ENCODE assay signal across 12 mouse cellular contexts in the genomic region with DNA sequence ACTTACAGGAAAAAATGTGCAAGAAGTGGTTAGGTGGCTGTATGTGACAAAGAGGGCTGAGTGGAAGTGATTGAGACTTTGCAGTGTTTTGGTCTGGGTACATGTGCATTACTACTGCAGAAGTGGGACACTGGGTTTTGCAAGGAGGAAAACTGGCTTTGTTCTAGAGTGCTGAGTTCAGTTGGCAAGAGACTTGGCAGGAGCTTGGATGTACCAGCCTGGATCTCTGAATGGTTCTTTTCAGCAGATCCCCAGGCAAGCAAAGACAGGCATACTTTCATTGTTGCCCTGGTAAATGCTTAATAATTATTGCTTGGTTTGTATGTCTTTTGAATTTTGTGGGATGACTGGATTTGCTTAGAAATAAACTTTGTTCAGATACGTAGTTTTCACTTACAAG.
A peak's percentile ranks its signal among the peaks of the same experiment; 100 is the strongest.
DNase-seq lines count a peak whose midpoint lies in the region; ATAC-seq lines count a peak whose summit lies in the region.
"Had no signal": no experiment of that assay in that cellular context is flagged by ENCODE, and none has a peak within 500 bp of the region (broad histone marks: within the 10 kb centered on the region; RNA-seq: fewer than 3 reads in every experiment).

No protein-coding gene starts in this region.

- peaks cover 34% of the 10 kb centered on the region for H3K4me1 ChIP-seq in heart, embryonic 16.5 days (ENCODE audit: control insufficient read depth, insufficient read depth, low read length)
- peaks cover 16% of the 10 kb centered on the region for H3K4me1 ChIP-seq in midbrain, embryonic 16.5 days (ENCODE audit: control insufficient read depth, insufficient read depth, low read length)
- H3K4me1 ChIP-seq in midbrain, embryonic 11.5 days (ENCODE audit: control insufficient read depth, insufficient read depth, low read length) = no peaks in the 10 kb centered on the region

- no peaks in the 10 kb centered on the region for H3K27me3 ChIP-seq in heart, embryonic 16.5 days (ENCODE audit: control insufficient read depth, insufficient read depth, low read length)
- no peaks in the 10 kb centered on the region for H3K27me3 ChIP-seq in midbrain, embryonic 16.5 days (ENCODE audit: control insufficient read depth, insufficient read depth, low read depth, low read length)
- H3K27me3 ChIP-seq in midbrain, embryonic 11.5 days (ENCODE audit: control insufficient read depth, insufficient read depth, low read length) = no peaks in the 10 kb centered on the region

- no peak overlapping the region for H3K4me3 ChIP-seq in heart, embryonic 16.5 days (ENCODE audit: low read length)
- no peak overlapping the region for H3K4me3 ChIP-seq in midbrain, embryonic 16.5 days (ENCODE audit: low read depth, low read length)
- no peak overlapping the region for H3K4me3 ChIP-seq in midbrain, embryonic 11.5 days (ENCODE audit: low read depth, low read length)
- H3K4me3 ChIP-seq: myocyte had no signal

- intact Hi-C loops in left cerebral cortex, postnatal 14 days (cut with DNase I) = loop anchor here (5.0 kb wide), 1 partner anchor 69 kb away; a partner anchor contains a TSS
- intact Hi-C loops in heart, postnatal 25 days (cut with DNase I) = no loop called here

- no peak overlapping the region for H3K9ac ChIP-seq in heart, embryonic 16.5 days (ENCODE audit: low read length)
- H3K9ac ChIP-seq in midbrain, embryonic 16.5 days (ENCODE audit: low read depth, low read length) = no peak overlapping the region
- H3K9ac ChIP-seq in midbrain, embryonic 11.5 days (ENCODE audit: low read length) = no peak overlapping the region

- no peak overlapping the region for H3K4me2 ChIP-seq in heart, embryonic 16.5 days (ENCODE audit: low read depth, low read length)
- no peak overlapping the region for H3K4me2 ChIP-seq in midbrain, embryonic 16.5 days (ENCODE audit: low read length)
- H3K4me2 ChIP-seq in midbrain, embryonic 11.5 days = no peak overlapping the region

- no peak for ATAC-seq in heart, embryonic 16.5 days (replicated peaks; ENCODE audit: extremely low read depth, insufficient read depth, low FRiP score)
- ATAC-seq in midbrain, embryonic 16.5 days = peak; percentile 55
- ATAC-seq in midbrain, embryonic 11.5 days (ENCODE audit: low FRiP score) = no peak
- ATAC-seq in monocyte, adult 5-6 weeks (replicated peaks; ENCODE audit: insufficient number of reproducible peaks, low FRiP score, low TSS enrichment, poor library complexity, severe bottlenecking) = no peak

- no peaks in the 10 kb centered on the region for H3K9me3 ChIP-seq in heart, embryonic 16.5 days (replicated peaks; ENCODE audit: control insufficient read depth, low read length)
- H3K9me3 ChIP-seq in midbrain, embryonic 16.5 days (replicated peaks; ENCODE audit: control insufficient read depth, low read length, poor library complexity, severe bottlenecking) = no peaks in the 10 kb centered on the region
- no peaks in the 10 kb centered on the region for H3K9me3 ChIP-seq in midbrain, embryonic 11.5 days (ENCODE audit: control insufficient read depth, low read length)

- H3K36me3 ChIP-seq in heart, embryonic 16.5 days (ENCODE audit: control insufficient read depth, insufficient read depth) = no peaks in the 10 kb centered on the region
- no peaks in the 10 kb centered on the region for H3K36me3 ChIP-seq in midbrain, embryonic 16.5 days (ENCODE audit: control insufficient read depth, insufficient read depth, low read length)
- H3K36me3 ChIP-seq in midbrain, embryonic 11.5 days (ENCODE audit: control insufficient read depth, insufficient read depth, low read length) = no peaks in the 10 kb centered on the region

- WGBS in heart, embryonic 16.5 days = 92% methylated on average over 1 of the region's 1 CpGs
- 62% methylated on average over 1 of the region's 1 CpGs for WGBS in midbrain, embryonic 16.5 days
- WGBS in midbrain, embryonic 11.5 days = 81% methylated on average over 1 of the region's 1 CpGs

- 0 out of 2 replicates have a peak overlapping the region, but pooled peaks have one; percentile 3 for H3K27ac ChIP-seq in heart, embryonic 16.5 days (ENCODE audit: low read length)
- 0 out of 2 replicates have a peak overlapping the region, but pooled peaks have one; percentile 12 for H3K27ac ChIP-seq in midbrain, embryonic 16.5 days (ENCODE audit: low read length)
- no peak overlapping the region for H3K27ac ChIP-seq in midbrain, embryonic 11.5 days (ENCODE audit: low read depth, low read length)

- no peak for DNase-seq in heart, postnatal 4 days
- DNase-seq in midbrain, embryonic 11.5 days (ENCODE audit: low spot score, missing footprints) = no peak
- peak; percentile 47 to 54 for DNase-seq in cerebellum, postnatal 25 days
- DNase-seq in left cerebral cortex, postnatal 14 days (ENCODE audit: low spot score in 2 of 2) = peak; percentile 30 to 55
- DNase-seq in heart, postnatal 25 days (ENCODE audit: low spot score) = no peak
- DNase-seq: gastrocnemius, postnatal 10 days; heart, postnatal 14 days; lung, adult 18-20 months had no signal

Comparison
In these comparisons a context has a peak if more than half of its experiments do, and no peak if none do; other contexts are left out.
1. DNase-seq: peak in cerebellum, postnatal 25 days (2 of 2) and left cerebral cortex, postnatal 14 days (2 of 2); none in heart, postnatal 4 days (single experiment), midbrain, embryonic 11.5 days (single experiment) and heart, postnatal 25 days (single experiment).